Mouse (Mus musculus): Measurements from ENCODE around the gene Epha7. TPM values are rescaled to one million over a fixed set of nuclear protein-coding genes. Genes with fewer than 3 reads are reported as not detected.

The Epha7 gene
- 1 to 10 TPM in 1 of 2 experiments, under 1 TPM in 1; 0.09 to 6.8 TPM for polyA plus RNA-seq (2012; fragmentation: generic; extraction: Trizol)

GRCm38 (mm10) chr4:28812691-28813289 is at the start of gene Epha7:
TSS of gene Epha7 (plus strand) at chr4:28813131.

